Mouse (Mus musculus) gastrocnemius, adult 8-10 months (tissue): ENCODE results near the gene Msrb1. TPM values are rescaled to one million over a fixed set of nuclear protein-coding genes. Genes with fewer than 3 reads are reported as not detected.

Experiments
- DNase-seq, 2 experiments: peaks; one replicate each; pipeline ENCODE4 v3.0.0; 2022; ENCODE audit warnings: low spot score in 2 of 2
- total RNA-seq, 4 experiments: library from RNA; stranded (reverse); gene quantifications; 2 replicates each; pipeline ENCODE4 v1.2.4; 2022

Msrb1 gene
- total RNA-seq, 4 experiments from 2014 or later: 144 to 160 (median 145) TPM

DNA sequence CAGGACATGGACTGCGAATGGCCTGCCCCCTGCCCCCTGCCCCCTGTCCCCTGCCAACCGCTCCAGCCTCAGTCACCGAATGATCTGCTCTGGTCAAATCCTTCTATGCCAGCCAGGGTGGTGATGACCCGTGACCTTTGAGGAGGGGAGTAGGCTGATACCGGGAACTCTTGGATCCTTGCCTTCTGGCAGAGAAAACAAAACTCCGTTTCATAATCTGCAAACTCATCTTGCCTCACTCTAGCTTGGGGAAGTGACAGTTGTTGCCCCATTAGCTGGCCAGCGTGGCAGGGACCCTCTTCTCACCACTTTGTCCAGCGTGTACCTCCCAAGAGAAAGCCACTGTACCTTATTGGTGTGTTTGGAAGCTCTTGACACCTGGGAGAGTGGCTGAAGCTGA, 5.9 kb downstream of the Msrb1 start:
- DNase-seq: no peak

- DNase-seq: no peak
These were observed 7.5 kb downstream of the Msrb1 start for GRCm38 (mm10) chr17:24743896-24744295.

- DNase-seq: no peak
These were observed 7.9 kb downstream of the Msrb1 start for GRCm38 (mm10) chr17:24744381-24744780.

DNA sequence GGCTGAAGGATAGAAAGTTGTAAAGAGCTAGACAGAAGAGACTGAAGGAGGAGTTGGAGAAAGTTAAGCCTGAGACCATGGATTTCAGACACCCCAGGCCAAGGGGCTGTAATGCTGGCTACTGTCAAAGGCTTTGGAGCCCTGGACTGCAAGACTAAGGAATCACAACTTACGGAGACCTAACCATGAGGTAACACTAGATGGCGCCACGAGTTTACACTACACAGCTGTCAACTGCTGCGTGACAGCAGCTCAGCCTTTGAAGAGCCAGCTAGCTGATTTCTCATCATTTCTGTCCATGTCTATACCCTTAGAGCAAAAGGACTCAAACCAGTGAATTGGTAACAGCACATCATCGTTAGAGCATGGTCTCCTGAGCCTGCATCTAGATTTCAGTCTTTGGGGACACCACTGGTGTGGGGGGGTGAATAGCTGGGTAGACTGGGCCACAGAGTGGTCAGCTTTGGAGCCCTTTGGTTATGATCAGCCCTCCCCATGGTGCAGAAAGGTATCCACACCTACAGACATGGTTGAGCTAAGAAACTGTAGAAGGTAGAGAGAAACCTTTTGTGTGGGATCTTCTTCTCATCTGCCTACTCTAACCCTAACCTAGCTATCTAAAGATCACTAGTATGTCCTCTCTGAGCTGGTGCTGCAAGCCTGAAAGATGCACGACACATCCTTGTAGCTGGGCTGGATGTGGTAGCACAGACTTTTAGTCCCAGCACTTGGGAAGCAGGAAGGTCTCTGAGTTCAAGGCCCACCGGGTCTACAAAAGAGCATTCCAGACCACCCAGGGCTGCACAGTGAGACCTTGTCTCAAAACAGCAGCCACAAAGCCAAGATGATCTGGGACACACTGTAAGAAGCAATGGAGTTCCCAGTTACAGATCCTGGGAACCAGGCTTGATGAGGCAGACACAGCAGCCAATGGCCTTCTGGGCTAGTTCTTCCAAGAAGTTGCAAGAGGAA, 9.4 kb downstream of the Msrb1 start:
- DNase-seq: peak; percentile 70 to 73

DNA sequence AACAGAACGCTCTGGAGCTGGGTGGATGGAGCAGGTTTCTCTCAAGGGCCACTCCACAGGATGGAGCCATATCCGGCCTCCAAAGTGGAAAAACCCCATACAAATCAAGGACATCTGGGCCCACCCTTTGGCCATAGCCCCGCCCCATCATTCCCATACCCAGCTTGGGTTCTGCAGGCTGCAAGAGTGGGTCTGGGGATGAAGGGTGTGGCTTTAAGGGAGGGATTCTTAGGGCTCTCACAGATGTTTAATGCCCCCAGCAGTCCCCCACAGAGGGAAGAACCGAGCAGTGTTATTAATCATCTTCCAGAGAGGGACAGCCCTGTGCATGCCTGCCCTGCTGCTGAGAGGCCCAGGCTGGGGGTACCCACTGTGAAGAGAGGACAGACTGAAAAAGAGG, 10.5 kb downstream of the Msrb1 start:
- no peak for DNase-seq

- no peak for DNase-seq
These were observed 15.1 kb downstream of the Msrb1 start for GRCm38 (mm10) chr17:24751528-24751927.

DNA sequence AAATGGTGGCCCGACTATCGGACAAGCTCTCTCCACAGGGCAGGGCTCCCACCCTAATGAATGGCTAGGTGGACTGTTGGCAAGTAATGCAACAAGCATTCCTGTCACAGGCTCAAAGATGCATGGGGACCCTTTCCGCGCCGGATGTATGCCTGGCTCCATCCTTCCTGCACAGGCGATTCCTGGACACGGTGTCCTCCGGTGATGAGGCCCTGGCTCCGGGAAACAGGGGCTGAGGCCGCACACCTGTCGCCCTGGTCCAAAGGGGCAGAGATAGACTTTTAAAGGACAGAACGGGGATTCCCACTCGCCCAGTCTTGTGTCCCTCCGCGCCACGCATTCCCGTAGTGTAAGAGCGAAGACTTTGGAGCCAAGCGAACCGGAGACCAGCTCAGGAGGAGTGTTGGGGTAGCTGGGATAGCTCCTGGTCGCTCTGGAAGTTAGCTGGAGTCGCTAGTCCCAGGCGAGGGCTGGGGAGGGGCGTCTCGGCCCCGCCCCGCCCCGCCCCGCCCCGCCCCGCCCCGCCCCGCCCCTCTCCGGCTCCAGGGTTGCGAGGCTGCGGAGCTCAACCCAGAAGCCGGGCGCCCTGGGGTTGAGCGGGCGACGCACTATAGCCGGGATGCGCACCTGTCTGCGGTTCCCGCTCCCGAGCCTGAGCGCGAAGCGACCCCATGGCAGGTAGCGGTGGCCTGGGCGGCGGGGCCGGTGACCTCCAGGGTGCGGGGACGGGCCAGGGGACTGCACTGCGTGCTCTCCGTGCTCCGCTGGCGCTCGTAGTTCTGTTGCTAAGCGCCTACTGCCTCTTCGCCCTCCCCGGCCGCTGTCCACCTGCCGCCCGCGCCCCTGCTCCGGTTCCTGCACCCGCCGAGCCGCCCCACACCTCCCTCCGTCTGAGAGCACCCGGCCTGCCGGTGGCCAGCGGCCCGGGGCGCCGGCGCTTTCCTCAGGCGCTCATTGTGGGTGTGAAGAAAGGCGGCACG, 16.3 kb downstream of the Msrb1 start, which contains the start of gene Hs3st6:
Gene Hs3st6 (plus strand): TSS at position 574 of the 980 bp plus-strand sequence.
- DNase-seq: no peak

- no peak for DNase-seq
These were observed 21.0 kb downstream of the Msrb1 start for GRCm38 (mm10) chr17:24757394-24757793.

GRCm38 (mm10) chr17:24761121-24761520, 24.7 kb downstream of the Msrb1 start:
- no peak for DNase-seq

DNA sequence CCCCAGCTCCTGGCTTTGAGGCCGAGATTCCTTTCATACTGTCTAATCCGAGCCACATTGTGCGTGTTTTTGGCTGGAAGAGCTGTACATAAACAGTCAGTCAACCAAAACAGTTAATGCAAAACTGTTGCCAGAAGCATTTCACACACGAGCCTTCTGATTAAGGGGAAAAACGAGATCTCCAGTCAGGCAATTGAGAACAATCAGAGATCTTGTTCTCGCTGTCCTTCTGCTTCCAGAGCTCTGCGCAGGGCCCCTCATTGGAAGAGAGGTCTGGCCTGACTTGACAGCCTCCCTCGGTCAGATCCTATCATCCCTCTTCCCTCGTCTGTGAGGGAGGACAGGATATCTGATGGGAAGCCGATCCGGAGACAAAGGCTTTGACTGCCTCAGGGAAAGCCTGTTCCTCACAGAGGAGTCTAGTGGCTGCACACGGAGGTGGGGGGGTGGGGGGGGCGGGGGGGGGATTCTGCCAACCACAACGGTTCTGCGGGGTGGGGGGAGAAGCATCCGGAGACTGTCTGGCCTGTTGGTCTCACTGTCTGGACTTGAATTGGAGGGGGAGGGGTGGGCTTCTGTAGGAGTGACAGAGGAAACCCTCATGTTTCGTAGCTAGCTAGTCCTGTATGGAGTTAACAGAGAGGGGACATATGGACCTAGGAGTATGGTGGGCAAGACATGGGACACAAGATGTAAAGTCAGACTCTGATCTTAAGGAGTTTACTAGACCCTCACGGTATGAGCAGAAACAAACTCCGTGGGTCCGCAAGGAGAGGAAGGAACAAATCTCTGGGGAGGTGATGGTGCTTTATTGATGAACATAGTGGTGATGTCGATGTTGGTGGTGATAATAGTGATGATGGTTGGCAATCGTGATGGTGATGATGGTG, 28.8 kb downstream of the Msrb1 start:
- no peak for DNase-seq

DNA sequence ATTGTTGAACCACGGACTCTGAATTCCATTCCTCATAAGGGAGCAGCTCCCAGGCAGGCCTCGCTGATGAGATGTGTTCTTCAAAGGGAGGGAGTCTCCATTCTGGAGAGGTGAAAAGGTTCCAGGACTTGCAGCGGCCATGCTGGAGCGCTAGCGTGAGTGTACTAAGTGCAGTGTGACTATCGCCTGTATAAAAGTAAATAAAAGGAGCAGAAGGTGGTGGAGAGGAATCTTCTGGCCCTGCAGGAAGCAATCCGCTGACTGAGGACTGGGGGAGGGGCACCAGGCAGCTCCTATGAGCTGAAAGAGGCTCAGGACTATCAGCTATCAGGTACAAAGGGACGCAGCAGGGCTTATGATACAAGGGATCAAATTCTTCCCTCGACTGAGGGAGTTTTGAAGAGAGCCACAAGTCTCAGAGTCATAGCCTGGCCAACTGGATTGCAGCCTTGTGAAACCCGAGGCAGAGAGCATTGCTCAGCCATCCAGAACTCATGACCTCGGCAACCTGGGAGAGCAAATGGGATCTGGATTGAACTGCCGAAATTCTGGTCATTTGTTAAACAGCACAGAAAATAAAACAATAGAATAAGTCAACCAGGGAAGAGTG, 29.9 kb downstream of the Msrb1 start:
- no peak for DNase-seq

DNA sequence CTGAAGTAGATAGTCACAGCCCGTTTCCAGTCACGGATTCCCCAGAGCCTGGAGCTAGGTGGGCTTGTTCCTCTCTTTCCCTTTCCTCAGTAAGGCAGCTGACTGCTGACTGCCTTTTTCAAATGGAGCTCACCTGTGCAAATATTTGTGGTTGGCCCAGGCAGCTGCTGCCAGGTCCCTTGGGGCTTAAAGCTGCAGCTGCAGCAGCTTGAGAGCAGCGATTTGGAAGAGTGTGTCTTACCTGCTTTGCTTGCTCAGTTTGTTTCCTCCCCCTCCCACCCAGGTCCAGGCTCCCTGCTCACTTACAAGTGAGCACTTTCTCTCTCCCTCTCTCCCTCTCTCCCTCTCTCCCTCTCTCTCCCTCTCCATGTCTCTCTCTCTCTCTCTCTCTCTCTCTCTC, 32.7 kb downstream of the Msrb1 start:
- no peak for DNase-seq

DNA sequence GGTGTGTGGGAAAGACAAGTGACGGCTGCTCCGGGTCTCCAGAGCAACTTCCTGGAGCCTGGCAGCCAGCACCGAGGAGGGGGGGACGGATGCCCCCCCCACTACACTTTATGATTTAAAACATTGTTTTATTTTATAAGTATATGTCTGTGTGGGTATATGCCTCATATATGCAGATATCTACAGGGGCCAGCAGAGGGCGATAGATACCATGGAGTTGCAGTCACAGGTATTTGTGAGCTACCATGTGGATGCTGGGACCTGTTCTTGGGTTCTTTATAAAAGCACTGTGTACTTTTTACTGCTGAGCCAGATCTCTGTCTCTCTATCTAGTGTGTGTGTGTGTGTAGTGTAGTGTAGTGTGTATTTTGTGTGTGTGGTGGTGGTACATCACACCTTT, 36.8 kb downstream of the Msrb1 start:
- no peak for DNase-seq

- DNase-seq: no peak
These were observed 38.7 kb downstream of the Msrb1 start for GRCm38 (mm10) chr17:24775173-24775572.

DNA sequence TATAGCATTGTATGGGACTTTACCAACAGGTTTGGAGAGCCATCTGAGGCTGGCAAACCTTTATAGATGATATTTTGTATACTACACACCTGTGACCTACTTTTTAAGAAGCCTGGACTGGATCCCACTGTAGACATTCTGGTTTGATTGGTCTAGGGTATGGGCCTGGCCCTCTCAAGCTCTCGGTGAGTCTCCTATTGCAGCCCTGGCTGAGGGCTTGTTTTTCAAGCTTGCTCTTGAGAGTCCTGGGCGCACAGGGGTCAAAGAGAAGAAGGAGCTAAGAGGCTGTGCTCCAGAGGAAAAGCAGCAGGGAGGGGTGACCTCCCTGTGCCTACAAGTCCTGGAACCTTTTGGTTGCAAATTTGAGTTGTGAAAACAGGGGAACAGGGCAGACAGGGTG, 40.6 kb downstream of the Msrb1 start:
- no peak for DNase-seq

DNA sequence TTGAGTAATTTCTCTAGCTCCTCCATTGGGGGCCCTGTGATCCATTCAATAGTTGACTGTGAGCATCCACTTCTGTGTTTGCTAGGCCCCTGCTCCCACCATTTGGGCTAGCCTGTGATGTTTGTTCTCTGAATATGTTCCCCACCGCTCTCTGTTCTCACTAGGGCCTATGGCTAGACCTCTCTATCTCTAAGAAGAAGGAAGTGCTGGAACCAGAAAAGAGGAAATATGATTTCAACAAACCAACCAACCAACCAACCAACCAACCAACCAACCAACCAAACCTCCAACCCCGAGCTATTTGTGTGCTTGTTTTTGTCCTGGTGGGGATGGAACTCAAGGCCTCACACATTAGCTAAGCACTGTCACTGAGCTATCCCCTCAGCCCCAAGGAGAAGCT, 44.4 kb downstream of the Msrb1 start:
- DNase-seq: no peak

GRCm38 (mm10) chr17:24792190-24792589, 55.7 kb downstream of the Msrb1 start:
- DNase-seq: no peak
